Mouse (Mus musculus) MEL (cell line): Measurements from ENCODE around the gene Clec2e.

Experiments used
- CHD1 ChIP-seq: IDR thresholded peaks from 2 replicates; pipeline ENCODE4 v1.6.1; 2012; ENCODE audit warnings: low read depth, mild to moderate bottlenecking, inconsistent platforms, low read length, improper control_type of control experiment
- CTCF ChIP-seq, 3 experiments: IDR thresholded peaks in 2 of 3; conservative IDR thresholded peaks in 1 of 3; 2 replicates each; pipeline ENCODE4 v1.5.1; 2011 to 2012; ENCODE audit warnings: low read length in 3 of 3, low read depth in 2 of 3, mild to moderate bottlenecking in 2 of 3, improper control_type of control experiment in 1 of 3, inconsistent platforms in 1 of 3, mixed read lengths in 1 of 3, moderate library complexity in 1 of 3; ENCODE audit not compliant: control insufficient read depth in 1 of 3, insufficient read depth in 1 of 3, poor library complexity in 1 of 3, severe bottlenecking in 1 of 3
- E2F4 ChIP-seq: IDR thresholded peaks from 2 replicates; pipeline ENCODE4 v1.6.1; 2011; ENCODE audit warnings: low read depth, low read length, improper control_type of control experiment, borderline replicate concordance
- EP300 ChIP-seq, 2 experiments: IDR thresholded peaks; 2 replicates each; pipeline ENCODE4 v1.6.1; 2011; ENCODE audit warnings: improper control_type of control experiment in 2 of 2, low read length in 2 of 2, low read depth in 1 of 2, mild to moderate bottlenecking in 1 of 2
- MEF2A ChIP-seq: IDR thresholded peaks from 2 replicates; pipeline ENCODE4 v1.6.1; 2014; ENCODE audit warnings: low read depth, mild to moderate bottlenecking, inconsistent platforms, low read length, improper control_type of control experiment; ENCODE audit not compliant: poor library complexity, insufficient replicate concordance, severe bottlenecking; ENCODE audit errors: extremely low read depth
- POLR2A ChIP-seq, 2 experiments: IDR thresholded peaks; 2 replicates each; pipeline ENCODE4 v1.6.1; 2011 to 2012; ENCODE audit warnings: low read length in 2 of 2, mild to moderate bottlenecking in 2 of 2, control low read depth in 1 of 2, improper control_type of control experiment in 1 of 2, low read depth in 1 of 2, moderate library complexity in 1 of 2; ENCODE audit not compliant: control insufficient read depth in 1 of 2, insufficient read depth in 1 of 2, poor library complexity in 1 of 2
- POLR2AphosphoS2 ChIP-seq: IDR thresholded peaks from 2 replicates; pipeline ENCODE4 v1.6.1; 2011; ENCODE audit warnings: low read length, improper control_type of control experiment
- SIN3A ChIP-seq: IDR thresholded peaks from 2 replicates; pipeline ENCODE4 v1.6.1; 2012; ENCODE audit warnings: low read length, improper control_type of control experiment, inconsistent platforms
- ZC3H11A ChIP-seq: IDR thresholded peaks from 2 replicates; pipeline ENCODE4 v1.6.1; 2012; ENCODE audit warnings: low read depth, mild to moderate bottlenecking, inconsistent platforms, low read length, improper control_type of control experiment
- ZKSCAN1 ChIP-seq: IDR thresholded peaks from 2 replicates; pipeline ENCODE4 v1.6.1; 2012; ENCODE audit warnings: low read depth, mild to moderate bottlenecking, inconsistent platforms, low read length, improper control_type of control experiment, moderate library complexity
- ZNF384 ChIP-seq: IDR thresholded peaks from 2 replicates; pipeline ENCODE4 v1.6.1; 2012; ENCODE audit warnings: low read depth, mild to moderate bottlenecking, inconsistent platforms, low read length, improper control_type of control experiment

DNA sequence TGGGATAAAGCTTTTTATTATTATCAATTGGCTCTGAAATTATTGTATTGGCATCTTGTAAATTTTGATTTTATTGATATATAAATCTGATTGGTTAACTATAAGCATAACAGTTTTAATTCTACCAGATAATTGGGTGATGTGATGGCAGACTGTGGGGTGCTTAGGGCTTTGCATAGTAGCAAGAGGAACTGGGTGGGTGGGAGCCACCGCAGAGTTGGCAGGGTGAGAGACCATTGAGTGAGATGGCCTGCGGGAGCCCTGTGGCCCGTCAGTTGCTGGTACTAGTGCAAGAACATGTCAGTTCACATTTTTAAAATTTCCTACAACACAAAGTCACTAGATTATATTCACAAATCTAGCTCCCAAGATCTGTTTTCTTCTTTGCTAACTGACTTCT, 34.9 kb downstream of the Clec2e start:
- TF ChIP-seq MEF2A (no peak), ZC3H11A (no peak), POLR2A (IDR thresholded peaks at IDR 0.05; ENCODE audit: control insufficient read depth in 1 of 2, insufficient read depth in 1 of 2, low read depth in 1 of 2, low read length in 2 of 2, poor library complexity in 1 of 2) (no peak), POLR2AphosphoS2 (no peak), ZKSCAN1 (no peak), EP300 (IDR thresholded peaks at IDR 0.05; ENCODE audit: low read depth in 1 of 2, low read length in 2 of 2) (no peak), E2F4 (no peak), CHD1 (no peak), ZNF384 (no peak), SIN3A (no peak), CTCF (IDR thresholded peaks at IDR 0.05 in 2 of 3, conservative IDR thresholded peaks at IDR 0.05 in 1 of 3; ENCODE audit: control insufficient read depth in 1 of 3, insufficient read depth in 1 of 3, low read depth in 2 of 3, low read length in 3 of 3, poor library complexity in 1 of 3, severe bottlenecking in 1 of 3) (no peak)
